11 mouse cellular contexts compared by ENCODE assay signal in the genomic region with DNA sequence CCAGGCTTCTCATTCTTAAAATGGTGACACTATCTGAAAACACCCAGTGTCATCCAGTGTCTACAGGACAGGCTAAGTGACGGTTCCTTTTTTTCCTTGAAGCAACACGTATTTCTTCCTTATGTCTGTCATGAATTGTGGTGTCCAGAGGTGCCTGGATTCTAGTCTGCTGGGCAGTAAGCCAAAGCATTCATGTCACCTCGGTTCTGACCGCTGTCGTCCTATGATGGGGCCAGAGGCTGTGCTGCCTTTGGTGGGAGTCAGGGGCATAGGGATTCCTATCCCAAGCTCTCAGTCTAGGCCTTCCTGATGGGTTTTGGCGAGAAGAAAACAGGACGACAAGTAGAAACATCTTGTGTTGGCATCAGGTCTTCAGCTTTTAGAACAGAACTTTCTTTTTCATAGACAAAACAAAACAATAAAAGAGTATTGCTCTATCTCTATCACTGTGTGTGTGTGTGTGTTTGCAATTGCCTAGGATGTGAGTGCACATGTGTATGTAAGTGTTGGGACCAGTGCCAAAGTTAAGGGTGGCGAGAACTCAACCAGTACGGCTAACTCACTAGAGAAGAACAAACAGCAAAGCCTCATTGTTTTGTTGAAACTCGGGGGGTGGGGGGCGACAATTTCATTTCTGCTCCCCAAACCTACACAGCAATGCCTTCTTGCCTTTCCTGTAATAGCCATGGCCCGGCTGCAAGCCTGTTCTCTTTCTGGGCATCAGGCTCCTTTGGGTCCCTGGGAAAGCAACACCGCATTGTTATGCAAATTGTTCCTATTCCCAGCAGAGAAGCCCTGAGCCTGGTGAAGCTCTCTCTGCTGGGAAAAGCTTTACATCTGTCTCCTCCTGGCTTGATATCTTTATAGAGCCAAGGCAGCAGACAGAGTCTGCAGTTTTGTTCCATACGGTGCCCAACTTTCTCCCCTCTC.
DNase-seq lines count a peak whose midpoint lies in the region; ATAC-seq lines count a peak whose summit lies in the region.
"Had no signal": no experiment of that assay in that cellular context is flagged by ENCODE, and none has a peak within 500 bp of the region (broad histone marks: within the 10 kb centered on the region; RNA-seq: fewer than 3 reads in every experiment).

No protein-coding gene starts in this region.

- WGBS in hindbrain, embryonic 16.5 days, result 27% methylated on average over 14 of the region's 14 CpGs

- no peak overlapping the region for H3K9ac ChIP-seq in hindbrain, embryonic 16.5 days (ENCODE audit: low read depth, low read length)

- no peak overlapping the region for H3K27ac ChIP-seq in hindbrain, embryonic 16.5 days (ENCODE audit: low read depth, low read length)

- peak; percentile 26 for DNase-seq in embryo, embryonic 10 days (ENCODE audit: low spot score)
- DNase-seq in embryo, embryonic 9.5 days (ENCODE audit: extremely low spot score), result no peak
- peak; percentile 65 for DNase-seq in retina, embryonic 14.5 days (ENCODE audit: low spot score)
- DNase-seq in ovary, postnatal 10 days (ENCODE audit: low spot score), result no peak
- no peak for DNase-seq in left cerebral cortex, adult 9 months (ENCODE audit: low spot score in 2 of 2)
- DNase-seq: cerebellum, postnatal 14 days; kidney, postnatal 36 days had no signal

- H3K9me3 ChIP-seq in megakaryocyte, embryonic 14.5 days, result no peaks in the 10 kb centered on the region
- no peaks in the 10 kb centered on the region for H3K9me3 ChIP-seq in hindbrain, embryonic 16.5 days (ENCODE audit: control insufficient read depth, low read length)

- peak overlapping the region; percentile 73 for H3K4me3 ChIP-seq in megakaryocyte, embryonic 14.5 days (replicated peaks)
- H3K4me3 ChIP-seq in hindbrain, embryonic 16.5 days (ENCODE audit: low read length), result no peak overlapping the region

- no peak for ATAC-seq in megakaryocyte, adult 5-6 weeks (ENCODE audit: poor library complexity, severe bottlenecking)
- peak; percentile 62; the same call in 1 of the 2 replicates for ATAC-seq in hindbrain, embryonic 16.5 days
- ATAC-seq: lung, postnatal 0 days had no signal

- no peaks in the 10 kb centered on the region for H3K36me3 ChIP-seq in megakaryocyte, embryonic 14.5 days (replicated peaks; ENCODE audit: low read length)
- no peaks in the 10 kb centered on the region for H3K36me3 ChIP-seq in hindbrain, embryonic 16.5 days (ENCODE audit: control insufficient read depth, insufficient read depth, low read length)

- peaks cover 35% of the 10 kb centered on the region for H3K4me1 ChIP-seq in megakaryocyte, embryonic 14.5 days
- H3K4me1 ChIP-seq in hindbrain, embryonic 16.5 days (ENCODE audit: control insufficient read depth, insufficient read depth, low read depth, low read length), result peaks cover 14% of the 10 kb centered on the region

- H3K27me3 ChIP-seq in megakaryocyte, embryonic 14.5 days (replicated peaks), result no peaks in the 10 kb centered on the region
- H3K27me3 ChIP-seq in hindbrain, embryonic 16.5 days (replicated peaks; ENCODE audit: control insufficient read depth, insufficient read depth, low read length), result no peaks in the 10 kb centered on the region

- no peak overlapping the region for H3K4me2 ChIP-seq in hindbrain, embryonic 16.5 days (ENCODE audit: low read length)

Comparison
In these comparisons a context has a peak if more than half of its experiments do, and no peak if none do; other contexts are left out.
1. DNase-seq: peak in embryo, embryonic 10 days (single experiment) and retina, embryonic 14.5 days (single experiment); none in embryo, embryonic 9.5 days (single experiment), ovary, postnatal 10 days (single experiment) and left cerebral cortex, adult 9 months (0 of 2).